Comparison of ENCODE assay signal across 20 mouse cellular contexts in genomic region chr9:67708246-67708960, GRCm38 (mm10). TPM values are rescaled to one million over a fixed set of nuclear protein-coding genes. Genes with fewer than 3 reads are reported as not detected.
DNase-seq lines count a peak whose midpoint lies in the region; ATAC-seq and TF ChIP-seq lines count a peak whose summit lies in the region.
"Had no signal": no experiment of that assay in that cellular context is flagged by ENCODE, and none has a peak within 500 bp of the region (broad histone marks: within the 10 kb centered on the region; RNA-seq: fewer than 3 reads in every experiment).

No protein-coding gene starts in this region.

- no peak for ATAC-seq in hindbrain, postnatal 0 days
- ATAC-seq in midbrain, embryonic 11.5 days (ENCODE audit: low FRiP score): no peak
- ATAC-seq in midbrain, embryonic 15.5 days (replicated peaks): no peak
- no peak for ATAC-seq in embryonic facial prominence, embryonic 13.5 days (ENCODE audit: insufficient number of reproducible peaks, insufficient read depth, low FRiP score, low TSS enrichment, low read depth)
- 0 out of 2 replicates have a peak, but pooled peaks have one; percentile 14 for ATAC-seq in stomach, postnatal 0 days (ENCODE audit: low FRiP score, low TSS enrichment)
- ATAC-seq: forebrain, postnatal 0 days; intestine, embryonic 15.5 days had no signal

- no peaks in the 10 kb centered on the region for H3K9me3 ChIP-seq in hindbrain, postnatal 0 days (ENCODE audit: low read length)
- no peaks in the 10 kb centered on the region for H3K9me3 ChIP-seq in hindbrain, embryonic 10.5 days
- no peaks in the 10 kb centered on the region for H3K9me3 ChIP-seq in midbrain, embryonic 11.5 days (ENCODE audit: control insufficient read depth, low read length)
- no peaks in the 10 kb centered on the region for H3K9me3 ChIP-seq in midbrain, embryonic 15.5 days
- H3K9me3 ChIP-seq in embryonic facial prominence, embryonic 13.5 days: no peaks in the 10 kb centered on the region
- no peaks in the 10 kb centered on the region for H3K9me3 ChIP-seq in stomach, postnatal 0 days (ENCODE audit: control insufficient read depth, low read length)
- H3K9me3 ChIP-seq: hindbrain, embryonic 13.5 days; intestine, embryonic 15.5 days; megakaryocyte, embryonic 14.5 days had no signal

- no peak overlapping the region for H3K9ac ChIP-seq in hindbrain, postnatal 0 days (replicated peaks; ENCODE audit: low read length)
- no peak overlapping the region for H3K9ac ChIP-seq in midbrain, embryonic 11.5 days (ENCODE audit: low read length)
- no peak overlapping the region for H3K9ac ChIP-seq in midbrain, embryonic 15.5 days
- no peak overlapping the region for H3K9ac ChIP-seq in embryonic facial prominence, embryonic 13.5 days
- no peak overlapping the region for H3K9ac ChIP-seq in stomach, postnatal 0 days (ENCODE audit: low read length)
- H3K9ac ChIP-seq: forebrain, postnatal 0 days; hindbrain, embryonic 13.5 days; intestine, embryonic 15.5 days had no signal

- no peaks in the 10 kb centered on the region for H3K36me3 ChIP-seq in hindbrain, postnatal 0 days (ENCODE audit: insufficient read depth, low read length)
- no peaks in the 10 kb centered on the region for H3K36me3 ChIP-seq in hindbrain, embryonic 10.5 days
- no peaks in the 10 kb centered on the region for H3K36me3 ChIP-seq in midbrain, embryonic 11.5 days (ENCODE audit: control insufficient read depth, insufficient read depth, low read length)
- no peaks in the 10 kb centered on the region for H3K36me3 ChIP-seq in midbrain, embryonic 15.5 days (replicated peaks)
- no peaks in the 10 kb centered on the region for H3K36me3 ChIP-seq in embryonic facial prominence, embryonic 13.5 days
- H3K36me3 ChIP-seq in stomach, postnatal 0 days (ENCODE audit: control insufficient read depth, insufficient read depth, low read length): no peaks in the 10 kb centered on the region
- H3K36me3 ChIP-seq: hindbrain, embryonic 13.5 days; intestine, embryonic 15.5 days had no signal

- no peak overlapping the region for H3K4me2 ChIP-seq in hindbrain, postnatal 0 days (ENCODE audit: low read depth, low read length)
- H3K4me2 ChIP-seq in midbrain, embryonic 11.5 days: no peak overlapping the region
- no peak overlapping the region for H3K4me2 ChIP-seq in midbrain, embryonic 15.5 days
- no peak overlapping the region for H3K4me2 ChIP-seq in embryonic facial prominence, embryonic 13.5 days
- H3K4me2 ChIP-seq in stomach, postnatal 0 days (replicated peaks; ENCODE audit: low read depth): no peak overlapping the region
- H3K4me2 ChIP-seq: hindbrain, embryonic 13.5 days; intestine, embryonic 15.5 days had no signal

- no peaks in the 10 kb centered on the region for H3K4me1 ChIP-seq in hindbrain, postnatal 0 days (ENCODE audit: insufficient read depth, low read length)
- H3K4me1 ChIP-seq in hindbrain, embryonic 10.5 days (replicated peaks): no peaks in the 10 kb centered on the region
- H3K4me1 ChIP-seq in midbrain, embryonic 11.5 days (ENCODE audit: control insufficient read depth, insufficient read depth, low read length): no peaks in the 10 kb centered on the region
- no peaks in the 10 kb centered on the region for H3K4me1 ChIP-seq in midbrain, embryonic 15.5 days
- H3K4me1 ChIP-seq in embryonic facial prominence, embryonic 13.5 days: no peaks in the 10 kb centered on the region
- no peaks in the 10 kb centered on the region for H3K4me1 ChIP-seq in stomach, postnatal 0 days (replicated peaks; ENCODE audit: control insufficient read depth, insufficient read depth)
- H3K4me1 ChIP-seq: intestine, embryonic 15.5 days; megakaryocyte, embryonic 14.5 days had no signal

- WGBS in hindbrain, postnatal 0 days: 37% methylated on average over 5 of the region's 5 CpGs
- 64% methylated on average over 5 of the region's 5 CpGs for WGBS in hindbrain, embryonic 10.5 days
- 59% methylated on average over 5 of the region's 5 CpGs for WGBS in midbrain, embryonic 11.5 days
- 35% methylated on average over 5 of the region's 5 CpGs for WGBS in midbrain, embryonic 15.5 days
- WGBS in embryonic facial prominence, embryonic 13.5 days: 48% methylated on average over 5 of the region's 5 CpGs
- WGBS in stomach, postnatal 0 days: 31% methylated on average over 5 of the region's 5 CpGs

- no peak overlapping the region for H3K27ac ChIP-seq in hindbrain, postnatal 0 days
- H3K27ac ChIP-seq in hindbrain, embryonic 10.5 days: no peak overlapping the region
- H3K27ac ChIP-seq in midbrain, embryonic 11.5 days (ENCODE audit: low read depth, low read length): no peak overlapping the region
- no peak overlapping the region for H3K27ac ChIP-seq in midbrain, embryonic 15.5 days
- peak overlapping the region; percentile 39; the same call in 1 of the 2 replicates for H3K27ac ChIP-seq in embryonic facial prominence, embryonic 13.5 days
- H3K27ac ChIP-seq in stomach, postnatal 0 days (replicated peaks): peak overlapping the region; percentile 20; the same call in 1 of the 2 replicates
- H3K27ac ChIP-seq: gastrocnemius, adult 2 months; heart, adult 2 months; hindbrain, embryonic 13.5 days; intestine, embryonic 15.5 days had no signal

- no peaks in the 10 kb centered on the region for H3K27me3 ChIP-seq in hindbrain, postnatal 0 days (ENCODE audit: insufficient read depth, low read length)
- H3K27me3 ChIP-seq in hindbrain, embryonic 10.5 days (ENCODE audit: insufficient read depth, poor library complexity, severe bottlenecking): no peaks in the 10 kb centered on the region; the same call in 1 of the 2 replicates
- no peaks in the 10 kb centered on the region for H3K27me3 ChIP-seq in midbrain, embryonic 11.5 days (ENCODE audit: control insufficient read depth, insufficient read depth, low read length)
- peaks cover 3% of the 10 kb centered on the region; the same call in 1 of the 2 replicates for H3K27me3 ChIP-seq in midbrain, embryonic 15.5 days (replicated peaks)
- H3K27me3 ChIP-seq in embryonic facial prominence, embryonic 13.5 days: peaks cover 3% of the 10 kb centered on the region; the same call in 1 of the 2 replicates
- no peaks in the 10 kb centered on the region for H3K27me3 ChIP-seq in stomach, postnatal 0 days (ENCODE audit: control insufficient read depth, insufficient read depth, low read length)
- H3K27me3 ChIP-seq: hindbrain, embryonic 13.5 days; intestine, embryonic 15.5 days had no signal

- TF ChIP-seq EP300 in stomach, postnatal 0 days (optimal IDR thresholded peaks at IDR 0.05): no peak

- peak; percentile 37 for TF ChIP-seq CTCF in hindbrain, postnatal 0 days (IDR thresholded peaks at IDR 0.05; ENCODE audit: low read depth)
- TF ChIP-seq CTCF in stomach, postnatal 0 days (IDR thresholded peaks at IDR 0.05; ENCODE audit: low read depth): peak; percentile 30; the same call in 1 of the 2 replicates

- H3K4me3 ChIP-seq in hindbrain, postnatal 0 days (ENCODE audit: low read length): no peak overlapping the region
- no peak overlapping the region for H3K4me3 ChIP-seq in hindbrain, embryonic 10.5 days
- H3K4me3 ChIP-seq in midbrain, embryonic 11.5 days (ENCODE audit: low read depth, low read length): no peak overlapping the region
- H3K4me3 ChIP-seq in midbrain, embryonic 15.5 days: no peak overlapping the region
- no peak overlapping the region for H3K4me3 ChIP-seq in embryonic facial prominence, embryonic 13.5 days
- H3K4me3 ChIP-seq in stomach, postnatal 0 days (ENCODE audit: low read depth, low read length): no peak overlapping the region
- H3K4me3 ChIP-seq: gastrocnemius, adult 2 months; heart, adult 2 months; hindbrain, embryonic 13.5 days; intestine, embryonic 15.5 days; megakaryocyte, embryonic 14.5 days had no signal

- peak; percentile 7 for DNase-seq in hindbrain, postnatal 0 days (ENCODE audit: low spot score)
- no peak for DNase-seq in hindbrain, embryonic 10.5 days (ENCODE audit: low spot score)
- peak; percentile 80 for DNase-seq in midbrain, embryonic 11.5 days (ENCODE audit: low spot score, missing footprints)
- DNase-seq in stomach, postnatal 0 days (ENCODE audit: low spot score): no peak
- DNase-seq in frontal cortex, postnatal 14 days (ENCODE audit: low spot score in 2 of 2): no peak
- DNase-seq: adrenal gland, adult 8-10 months; cerebellum, adult 11-12 months; cerebellum, postnatal 25 days; forebrain, postnatal 0 days; gastrocnemius, adult 2 months; heart, adult 2 months; kidney, postnatal 25 days; lung, adult 2 months; right cerebral cortex, postnatal 14 days had no signal

RNA-seq across cellular contexts. Expression of gene C2cd4b, which starts 50.8 kb away (rescaled TPM):
- total RNA-seq in hindbrain, postnatal 0 days (2014; rRNA removed): 2.1 and 2.5 TPM in 2 replicates
- 3.2 and 4.0 TPM in 2 replicates for polyA plus RNA-seq in hindbrain, postnatal 0 days (2015; fragmentation: Nextera tagmentation; extraction: Ambion mirVana)
- 0.12 and 0.30 TPM in 2 replicates for polyA plus RNA-seq in hindbrain, embryonic 10.5 days (2016; fragmentation: Nextera tagmentation; extraction: Ambion mirVana)
- polyA plus RNA-seq in midbrain, embryonic 11.5 days (2014; fragmentation: Nextera tagmentation; extraction: Ambion mirVana): not detected in 2 replicates
- 0.31 and 1.4 TPM in 2 replicates for polyA plus RNA-seq in midbrain, embryonic 15.5 days (2015; fragmentation: Nextera tagmentation; extraction: Ambion mirVana)
- polyA plus RNA-seq in embryonic facial prominence, embryonic 13.5 days (2015; fragmentation: Nextera tagmentation; extraction: Ambion mirVana): 0.15 and 0.19 TPM in 2 replicates
- polyA plus RNA-seq in stomach, postnatal 0 days (2015; fragmentation: Nextera tagmentation; extraction: Ambion mirVana): 2.9 and 3.8 TPM in 2 replicates
- total RNA-seq: gastrocnemius, adult 2 months; liver, adult 2 months had no signal
- polyA plus RNA-seq: liver, adult 2 months had no signal

Comparison
In these comparisons a context has a peak if more than half of its experiments do, and no peak if none do; other contexts are left out.
1. DNase-seq: peak in hindbrain, postnatal 0 days (single experiment) and midbrain, embryonic 11.5 days (single experiment); none in hindbrain, embryonic 10.5 days (single experiment), stomach, postnatal 0 days (single experiment) and frontal cortex, postnatal 14 days (0 of 2).
2. H3K27ac ChIP-seq: peak in embryonic facial prominence, embryonic 13.5 days (single experiment) and stomach, postnatal 0 days (single experiment); none in hindbrain, postnatal 0 days (single experiment), hindbrain, embryonic 10.5 days (single experiment), midbrain, embryonic 11.5 days (single experiment) and midbrain, embryonic 15.5 days (single experiment).